Mouse (Mus musculus) ZHBTc4 (cell line): Measurements from ENCODE around the gene Zfp36l1.

Experiments used
- DNase-seq: peaks from one replicate; pipeline ENCODE4 v3.0.0-alpha.2; 2011; ENCODE audit warnings: low read depth, low spot score

Zfp36l1 gene

GRCm38 (mm10) chr12:80109753-80110545, 2.9 kb downstream of the Zfp36l1 start:
- DNase-seq: no peak

- DNase-seq: peak; percentile 92
Measured at GRCm38 (mm10) chr12:80108896-80109668, 3.7 kb downstream of the Zfp36l1 start.

- DNase-seq: peak; percentile 45
Measured at GRCm38 (mm10) chr12:80106896-80107667, 5.7 kb downstream of the Zfp36l1 start.

- no peak for DNase-seq
Measured at GRCm38 (mm10) chr12:80106138-80106895, 6.5 kb downstream of the Zfp36l1 start.

GRCm38 (mm10) chr12:80103521-80103973, 9.3 kb downstream of the Zfp36l1 start:
- no peak for DNase-seq

- DNase-seq: no peak
Measured at GRCm38 (mm10) chr12:80103089-80103488, 9.7 kb downstream of the Zfp36l1 start.

- no peak for DNase-seq
Measured at GRCm38 (mm10) chr12:80098825-80099224, 14.0 kb downstream of the Zfp36l1 start.

- no peak for DNase-seq
Measured at GRCm38 (mm10) chr12:80096734-80097133, 16.1 kb downstream of the Zfp36l1 start.

- DNase-seq: no peak
Measured at GRCm38 (mm10) chr12:80092787-80093186, 20.0 kb downstream of the Zfp36l1 start.

GRCm38 (mm10) chr12:80091080-80091479, 21.7 kb downstream of the Zfp36l1 start:
- peak; percentile 90 for DNase-seq

GRCm38 (mm10) chr12:80090529-80090928, 22.3 kb downstream of the Zfp36l1 start:
- no peak for DNase-seq

GRCm38 (mm10) chr12:80088143-80088542, 24.7 kb downstream of the Zfp36l1 start:
- no peak for DNase-seq

GRCm38 (mm10) chr12:80084446-80085112, 28.2 kb downstream of the Zfp36l1 start:
- no peak for DNase-seq

GRCm38 (mm10) chr12:80083937-80084336, 28.9 kb downstream of the Zfp36l1 start:
- DNase-seq: peak; percentile 77

- no peak for DNase-seq
Measured at GRCm38 (mm10) chr12:80083133-80083821, 29.5 kb downstream of the Zfp36l1 start.

GRCm38 (mm10) chr12:80082730-80083129, 30.1 kb downstream of the Zfp36l1 start:
- peak; percentile 59 for DNase-seq

- DNase-seq: no peak
Measured at GRCm38 (mm10) chr12:80081440-80081839, 31.4 kb downstream of the Zfp36l1 start.

- DNase-seq: peak; percentile 38
Measured at GRCm38 (mm10) chr12:80079937-80080336, 32.9 kb downstream of the Zfp36l1 start.

GRCm38 (mm10) chr12:80074331-80074730, 38.5 kb downstream of the Zfp36l1 start:
- no peak for DNase-seq
